Mouse (Mus musculus) limb, embryonic 12.5 days (tissue): ENCODE results near the gene Pilra. TPM values are rescaled to one million over a fixed set of nuclear protein-coding genes. Genes with fewer than 3 reads are reported as not detected.

Experiments
- ATAC-seq: fragments of 200-750 bp; cut with Nextera tagmentation; 2 replicates; pipeline ENCODE4 v1.8.0; 2017; ENCODE audit warnings: low read depth, moderate TSS enrichment; ENCODE audit not compliant: insufficient number of reproducible peaks, insufficient read depth, low FRiP score, low TSS enrichment
- H3K27ac ChIP-seq: fragments of 300-500 bp; sonication (generic); 2 replicates; pipeline ENCODE4 v1.5.1; 2016; ENCODE audit warnings: mild to moderate bottlenecking, moderate library complexity
- H3K27me3 ChIP-seq: fragments of 300-500 bp; sonication (generic); 2 replicates; pipeline ENCODE4 v1.6.1; 2016; ENCODE audit warnings: mild to moderate bottlenecking, moderate library complexity
- H3K36me3 ChIP-seq: fragments of 300-500 bp; sonication (generic); 2 replicates; pipeline ENCODE4 v1.6.1; 2016; ENCODE audit warnings: mild to moderate bottlenecking, moderate library complexity
- H3K4me1 ChIP-seq: fragments of 300-500 bp; sonication (generic); replicated peaks from 2 replicates; pipeline ENCODE4 v1.6.1; 2016
- H3K4me2 ChIP-seq: fragments of 300-500 bp; sonication (generic); 2 replicates; pipeline ENCODE4 v1.6.1; 2016; ENCODE audit warnings: mild to moderate bottlenecking, moderate library complexity
- H3K4me3 ChIP-seq: fragments of 300-500 bp; sonication (generic); replicated peaks from 2 replicates; pipeline ENCODE4 v1.5.1; 2016; ENCODE audit warnings: mild to moderate bottlenecking
- H3K9ac ChIP-seq: fragments of 300-500 bp; sonication (generic); replicated peaks from 2 replicates; pipeline ENCODE4 v1.6.1; 2016; ENCODE audit warnings: mild to moderate bottlenecking, moderate library complexity
- H3K9me3 ChIP-seq: fragments of 300-500 bp; sonication (generic); 2 replicates; pipeline ENCODE4 v1.6.1; 2016; ENCODE audit warnings: mild to moderate bottlenecking, moderate library complexity
- WGBS: fragments of 180-500 bp; shearing (Covaris S2); methylation state at CpG from one replicate; pipeline ENCODE4 v1.1.7; 2016; 5-methylcytosine and 5-hydroxymethylcytosine counted together
- polyA plus RNA-seq: library from polyadenylated mRNA; unstranded; fragments of >200 nt; fragmentation: Nextera tagmentation; extraction: Ambion mirVana; gene quantifications from 2 replicates; pipeline ENCODE4 v1.2.1, GENCODE M21; 2016

The Pilra gene
- polyA plus RNA-seq, 1 experiment from 2014 or later = 0.14 TPM

- peak within 1 kb of the TSS; percentile 88 for H3K4me3 ChIP-seq
- H3K27ac ChIP-seq = peak within 1 kb of the TSS; percentile 98
- H3K4me2 ChIP-seq = peak within 1 kb of the TSS; percentile 88
- H3K9me3 ChIP-seq = no peaks in the 10 kb centered on the region
- H3K36me3 ChIP-seq = peaks cover 27% of the 10 kb centered on the region
- H3K9ac ChIP-seq = peak within 1 kb of the TSS; percentile 93
- H3K27me3 ChIP-seq = no peaks in the 10 kb centered on the region
- H3K4me1 ChIP-seq = peaks cover 30% of the 10 kb centered on the region
- WGBS = under 1% methylated on average over 48 of the region's 48 CpGs
- peak; percentile 50 for ATAC-seq
Observed at GRCm38 (mm10) chr5:137787151-137787928, 48.7 kb downstream of the Pilra start, which contains the start of the genes Mepce and Zcwpw1. Mepce (minus strand) TSS chr5:137787655. Zcwpw1 (plus strand) TSS chr5:137787798.

- peak overlapping the region; percentile 98 for H3K27ac ChIP-seq
- H3K36me3 ChIP-seq = peaks cover 37% of the 10 kb centered on the region
- H3K4me1 ChIP-seq = peaks cover 30% of the 10 kb centered on the region
- WGBS = under 1% methylated on average over 79 of the region's 79 CpGs
- peak overlapping the region; percentile 93 for H3K9ac ChIP-seq
- no peaks in the 10 kb centered on the region for H3K27me3 ChIP-seq
- peak overlapping the region; percentile 88 for H3K4me2 ChIP-seq
- peak; percentile 84 for ATAC-seq
- H3K9me3 ChIP-seq = no peaks in the 10 kb centered on the region
- H3K4me3 ChIP-seq = peak overlapping the region; percentile 88
Observed at GRCm38 (mm10) chr5:137786109-137786942, 49.8 kb downstream of the Pilra start.

DNA sequence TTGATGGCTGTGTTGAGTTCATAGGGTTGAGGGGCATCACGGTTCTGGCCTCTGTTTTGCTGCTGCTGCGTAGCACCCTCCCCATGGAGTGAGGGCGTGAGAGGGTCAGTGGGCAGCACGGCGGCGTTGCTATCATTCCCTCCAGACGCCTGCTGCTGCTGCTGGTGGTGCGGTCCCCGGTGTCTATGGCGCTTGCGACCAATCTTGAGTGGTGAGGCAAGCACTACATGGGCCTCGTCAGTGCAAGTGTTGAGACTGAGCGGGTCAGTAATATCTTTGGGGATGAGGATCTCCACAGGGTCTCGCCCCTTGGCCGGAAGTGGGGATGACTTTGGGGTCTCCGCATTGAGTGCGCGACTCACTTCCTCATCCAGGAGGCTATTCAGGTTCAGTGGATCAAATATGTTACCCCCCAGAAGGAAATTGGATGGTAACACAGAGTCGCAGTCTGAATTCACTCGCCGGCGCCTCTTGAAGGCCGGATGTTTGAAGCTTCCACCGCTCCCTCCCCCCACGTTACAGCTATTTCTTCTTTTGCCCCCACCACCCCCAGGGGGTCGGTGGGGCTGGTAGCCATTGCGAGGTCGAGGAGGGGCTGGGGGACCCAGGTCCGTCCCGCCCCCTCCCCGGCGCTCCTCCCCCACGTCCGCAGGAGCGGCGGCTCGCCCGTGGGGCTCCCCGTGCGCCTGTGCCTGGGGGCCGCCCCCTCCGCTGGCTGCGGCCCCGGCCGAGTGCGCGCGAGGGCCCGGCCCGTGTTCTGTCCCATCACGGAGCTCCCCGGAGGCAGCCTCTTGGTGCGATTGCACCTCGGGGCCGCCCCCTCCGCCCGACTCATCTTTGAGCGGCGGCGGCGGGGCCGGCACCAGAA lies 50.7 kb downstream of the Pilra start:
- peak overlapping the region; percentile 93 for H3K9ac ChIP-seq
- no peaks in the 10 kb centered on the region for H3K9me3 ChIP-seq
- no peaks in the 10 kb centered on the region for H3K27me3 ChIP-seq
- peaks cover 33% of the 10 kb centered on the region for H3K4me1 ChIP-seq
- 0 out of 2 replicates have a peak, but pooled peaks have one; percentile 0 for ATAC-seq
- WGBS = 5% methylated on average over 50 of the region's 62 CpGs
- H3K4me3 ChIP-seq = peak overlapping the region; percentile 88
- H3K27ac ChIP-seq = peak overlapping the region; percentile 98
- peak overlapping the region; percentile 88 for H3K4me2 ChIP-seq
- peaks cover 47% of the 10 kb centered on the region for H3K36me3 ChIP-seq

DNA sequence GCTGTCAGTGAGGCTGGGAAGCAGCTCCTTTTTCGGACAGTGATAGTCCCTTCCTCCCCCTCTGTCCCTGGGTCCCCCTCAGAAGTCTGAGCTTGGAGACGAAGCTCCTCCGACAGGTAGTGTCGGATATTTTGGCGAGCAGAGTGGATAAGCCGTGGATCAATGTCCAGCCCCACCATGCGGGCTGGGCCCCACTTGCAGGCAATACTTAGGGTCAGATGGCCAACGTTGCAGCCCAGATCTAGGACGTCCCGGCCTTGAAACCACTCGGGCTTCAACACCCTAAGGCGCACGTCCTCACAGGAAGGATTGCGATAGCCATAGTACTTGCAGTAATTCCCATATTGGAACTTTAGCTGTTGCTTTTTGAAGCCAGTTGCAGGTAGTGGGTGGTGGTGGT lies 51.5 kb downstream of the Pilra start:
- peak overlapping the region; percentile 93 for H3K9ac ChIP-seq
- peaks cover 51% of the 10 kb centered on the region for H3K36me3 ChIP-seq
- peak overlapping the region; percentile 88 for H3K4me2 ChIP-seq
- peak overlapping the region; percentile 88 for H3K4me3 ChIP-seq
- 87% methylated on average over 14 of the region's 14 CpGs for WGBS
- no peaks in the 10 kb centered on the region for H3K9me3 ChIP-seq
- H3K4me1 ChIP-seq = peaks cover 42% of the 10 kb centered on the region
- H3K27me3 ChIP-seq = no peaks in the 10 kb centered on the region
- ATAC-seq = no peak
- peak overlapping the region; percentile 98; the same call in 1 of the 2 replicates for H3K27ac ChIP-seq

GRCm38 (mm10) chr5:137783901-137784540 lies 52.1 kb downstream of the Pilra start:
- Histone ChIP-seq H3K4me1 (peaks cover 43% of the 10 kb centered on the region), H3K27me3 (no peaks in the 10 kb centered on the region), H3K27ac (0 out of 2 replicates have a peak overlapping the region, but pooled peaks have one; percentile 17), H3K4me3 (peak overlapping the region; percentile 88), H3K4me2 (peak overlapping the region; percentile 88), H3K9ac (peak overlapping the region; percentile 93), H3K36me3 (peaks cover 51% of the 10 kb centered on the region), H3K9me3 (no peaks in the 10 kb centered on the region)
- no peak for ATAC-seq
- whole genome bisulfite sequencing = 75% methylated on average over 9 of the region's 9 CpGs

GRCm38 (mm10) chr5:137782776-137783522 lies 53.1 kb downstream of the Pilra start:
- peaks cover 47% of the 10 kb centered on the region for H3K4me1 ChIP-seq
- no peaks in the 10 kb centered on the region for H3K27me3 ChIP-seq
- H3K27ac ChIP-seq = no peak overlapping the region; the same call in 1 of the 2 replicates
- H3K9me3 ChIP-seq = no peaks in the 10 kb centered on the region
- peak overlapping the region; percentile 93; the same call in 1 of the 2 replicates for H3K9ac ChIP-seq
- no peak for ATAC-seq
- 88% methylated on average over 13 of the region's 13 CpGs for WGBS
- H3K36me3 ChIP-seq = peaks cover 51% of the 10 kb centered on the region
- H3K4me2 ChIP-seq = peak overlapping the region; percentile 88
- H3K4me3 ChIP-seq = peak overlapping the region; percentile 88

DNA sequence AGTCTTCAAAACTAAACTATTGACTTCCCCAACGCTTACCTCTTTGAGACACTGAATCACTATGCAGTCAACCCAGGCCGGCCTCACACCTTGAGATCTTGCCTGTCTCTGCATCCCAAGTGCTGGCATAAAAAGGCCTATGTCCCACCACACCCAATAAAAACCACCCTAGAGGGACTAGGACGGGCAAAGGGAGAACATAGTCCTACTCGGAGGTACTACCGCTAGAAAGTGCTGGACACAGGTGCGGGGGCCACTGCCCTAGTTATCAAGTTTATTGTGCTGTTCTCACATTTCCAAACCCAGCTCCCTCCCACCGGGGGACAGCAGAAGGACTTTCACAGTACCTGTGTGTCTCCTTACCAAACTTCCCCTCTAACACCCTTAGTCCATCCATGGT lies 54.4 kb downstream of the Pilra start:
- no peak overlapping the region for H3K27ac ChIP-seq
- H3K27me3 ChIP-seq = no peaks in the 10 kb centered on the region
- H3K4me1 ChIP-seq = peaks cover 48% of the 10 kb centered on the region
- no peak overlapping the region for H3K4me3 ChIP-seq
- ATAC-seq = no peak
- peaks cover 51% of the 10 kb centered on the region for H3K36me3 ChIP-seq
- no peak overlapping the region for H3K4me2 ChIP-seq
- H3K9me3 ChIP-seq = no peaks in the 10 kb centered on the region
- no peak overlapping the region for H3K9ac ChIP-seq
- WGBS = 92% methylated on average over 7 of the region's 7 CpGs

- Histone ChIP-seq H3K9ac (peak overlapping the region; percentile 90), H3K4me1 (peaks cover 39% of the 10 kb centered on the region), H3K36me3 (peaks cover 43% of the 10 kb centered on the region), H3K9me3 (no peaks in the 10 kb centered on the region), H3K4me2 (peak overlapping the region; percentile 95), H3K4me3 (peak overlapping the region; percentile 99), H3K27me3 (no peaks in the 10 kb centered on the region), H3K27ac (peak overlapping the region; percentile 92)
- WGBS = 1% methylated on average over 83 of the region's 83 CpGs
- 0 out of 2 replicates have a peak, but pooled peaks have one; percentile 1 for ATAC-seq
Observed at GRCm38 (mm10) chr5:137779053-137779933, 56.8 kb downstream of the Pilra start.

DNA sequence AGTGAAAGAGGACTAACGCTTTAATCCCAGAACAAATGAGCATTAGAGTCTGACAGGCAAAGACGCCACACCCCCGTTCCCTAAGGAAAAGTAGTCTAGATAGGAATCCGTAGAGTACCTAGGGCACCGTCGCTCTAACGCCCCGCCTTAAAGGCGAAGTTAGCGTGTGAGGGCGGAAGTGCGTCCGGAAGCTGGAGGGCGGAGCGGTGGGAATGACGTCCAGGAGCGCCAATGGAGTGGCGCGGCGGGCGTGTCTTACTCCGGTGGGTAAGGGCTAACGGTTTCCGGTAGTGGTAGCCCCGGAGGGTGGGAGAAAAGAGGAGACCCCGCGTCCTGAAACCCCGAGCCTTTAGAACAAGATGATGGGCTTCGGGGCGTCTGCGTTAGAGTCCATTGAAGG lies 57.4 kb downstream of the Pilra start, which contains the start of gene Ppp1r35:
Gene Ppp1r35, plus strand, starts transcription at position 215 of the 400 bp plus-strand sequence.
- peaks cover 32% of the 10 kb centered on the region for H3K4me1 ChIP-seq
- ATAC-seq = peak; percentile 92

More for the DNA sequence above, 57.4 kb downstream of the Pilra start, which contains the start of gene Ppp1r35:
- Histone ChIP-seq H3K9ac (peak within 1 kb of the TSS; percentile 90), H3K4me3 (peak within 1 kb of the TSS; percentile 99), H3K27me3 (no peaks in the 10 kb centered on the region), H3K36me3 (peaks cover 37% of the 10 kb centered on the region), H3K27ac (peak within 1 kb of the TSS; percentile 92), H3K9me3 (no peaks in the 10 kb centered on the region), H3K4me2 (peak within 1 kb of the TSS; percentile 95)
- WGBS = under 1% methylated on average over 31 of the region's 31 CpGs
